8 mouse cellular contexts compared by ENCODE assay signal in the genomic region with DNA sequence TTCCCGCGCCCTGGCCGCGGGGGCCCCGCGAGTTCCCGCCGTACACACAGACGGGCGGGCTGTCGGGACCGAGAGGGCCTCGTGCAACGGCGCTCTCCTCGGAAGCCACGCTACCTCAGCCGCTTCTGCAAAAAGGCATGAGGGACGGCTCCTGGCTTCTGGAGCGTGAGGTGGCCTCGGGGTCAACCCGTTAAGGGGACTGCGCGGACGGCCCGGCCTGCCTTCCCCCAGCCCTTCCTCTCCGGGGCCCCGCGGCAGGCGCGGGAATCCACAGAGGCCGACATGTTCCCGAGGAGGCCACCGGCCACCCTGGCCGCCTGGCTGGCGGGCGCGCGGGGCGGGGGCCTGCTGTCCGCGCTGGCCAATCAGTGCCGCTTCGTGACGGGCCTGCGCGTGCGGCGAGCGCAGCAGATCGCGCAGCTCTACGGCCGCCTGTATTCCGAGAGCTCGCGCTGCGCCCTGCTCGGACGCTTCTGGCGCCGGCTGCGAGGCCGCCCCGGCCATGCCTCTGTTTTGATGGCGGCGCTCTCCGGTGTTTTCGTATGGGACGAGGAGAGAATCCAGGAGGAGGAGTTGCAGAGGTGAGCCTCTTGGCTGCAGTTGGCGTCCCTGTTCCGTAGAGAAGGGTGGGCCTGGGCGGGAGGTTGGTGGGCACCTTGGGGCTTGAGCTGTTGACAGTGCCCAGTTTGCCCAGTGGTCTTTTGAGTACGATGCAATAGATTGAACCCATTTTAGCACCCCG. TPM values are rescaled to one million over a fixed set of nuclear protein-coding genes. Genes with fewer than 3 reads are reported as not detected.
DNase-seq lines count a peak whose midpoint lies in the region; ATAC-seq and TF ChIP-seq lines count a peak whose summit lies in the region.

No protein-coding gene starts in this region.

- peak overlapping the region; percentile 79 to 96 for H3K4me3 ChIP-seq in MEL (ENCODE audit: control insufficient read depth in 1 of 2, insufficient read depth in 1 of 2, low read depth in 2 of 2, low read length in 2 of 2)
- peak overlapping the region; percentile 94 for H3K4me3 ChIP-seq in hindbrain, embryonic 11.5 days (ENCODE audit: low read depth, low read length)
- H3K4me3 ChIP-seq in lung, embryonic 16.5 days (ENCODE audit: low read length): peak overlapping the region; percentile 100

- H3K9me3 ChIP-seq in MEL (replicated peaks; ENCODE audit: insufficient read depth, low read length): no peaks in the 10 kb centered on the region
- no peaks in the 10 kb centered on the region for H3K9me3 ChIP-seq in hindbrain, embryonic 11.5 days (ENCODE audit: control insufficient read depth, low read length)
- H3K9me3 ChIP-seq in lung, embryonic 16.5 days (ENCODE audit: control insufficient read depth, low read length): no peaks in the 10 kb centered on the region

- H3K27me3 ChIP-seq in MEL (ENCODE audit: control insufficient read depth in 1 of 2, insufficient read depth in 2 of 2, low read length in 2 of 2): no peaks in the 10 kb centered on the region
- no peaks in the 10 kb centered on the region for H3K27me3 ChIP-seq in hindbrain, embryonic 11.5 days (ENCODE audit: control insufficient read depth, insufficient read depth, low read length)
- H3K27me3 ChIP-seq in lung, embryonic 16.5 days (ENCODE audit: control insufficient read depth, insufficient read depth, low read depth, low read length): no peaks in the 10 kb centered on the region

- H3K36me3 ChIP-seq in MEL (ENCODE audit: control insufficient read depth in 1 of 2, insufficient read depth in 2 of 2, low read length in 2 of 2): peaks cover 0 to 12% of the 10 kb centered on the region in 2 experiments; a peak in 2 of 4 replicates
- no peaks in the 10 kb centered on the region for H3K36me3 ChIP-seq in hindbrain, embryonic 11.5 days (ENCODE audit: control insufficient read depth, insufficient read depth, low read length)
- H3K36me3 ChIP-seq in lung, embryonic 16.5 days (ENCODE audit: control insufficient read depth, insufficient read depth, low read length): no peaks in the 10 kb centered on the region

- peaks cover 42% of the 10 kb centered on the region for H3K79me2 ChIP-seq in MEL (ENCODE audit: control insufficient read depth, insufficient read depth, low read length, poor library complexity)

- DNase-seq in MEL (ENCODE audit: low read depth, low spot score): peak; percentile 91
- DNase-seq in cerebellum, adult 9-10 months: peak; percentile 84
- DNase-seq in frontal cortex, adult 2 months (ENCODE audit: extremely low spot score in 1 of 2, low spot score in 1 of 2): peak; percentile 56 to 83
- DNase-seq in hindbrain, embryonic 11.5 days (ENCODE audit: low spot score): peak; percentile 88
- DNase-seq in layer of hippocampus, adult 9-11 months: peak; percentile 85
- peak; percentile 72 for DNase-seq in ovary, postnatal 10 days (ENCODE audit: low spot score)
- peak; percentile 42 to 49 for DNase-seq in thymus, postnatal 10 days (ENCODE audit: low spot score in 2 of 2)

- H3K4me1 ChIP-seq in MEL (ENCODE audit: control insufficient read depth in 1 of 2, insufficient read depth in 2 of 2, low read length in 2 of 2): peaks cover 0 to 7% of the 10 kb centered on the region in 2 experiments; a peak in 3 of 4 replicates
- H3K4me1 ChIP-seq in hindbrain, embryonic 11.5 days (replicated peaks; ENCODE audit: control insufficient read depth, insufficient read depth, low read length): no peaks in the 10 kb centered on the region
- peaks cover 4% of the 10 kb centered on the region for H3K4me1 ChIP-seq in lung, embryonic 16.5 days (replicated peaks; ENCODE audit: control insufficient read depth, insufficient read depth, low read length)

- peak overlapping the region; percentile 40 for H3K27ac ChIP-seq in MEL (ENCODE audit: control insufficient read depth, low read depth, low read length)
- H3K27ac ChIP-seq in hindbrain, embryonic 11.5 days (ENCODE audit: low read depth, low read length): peak overlapping the region; percentile 89
- peak overlapping the region; percentile 97 for H3K27ac ChIP-seq in lung, embryonic 16.5 days (ENCODE audit: low read length)

- TF ChIP-seq CTCF in MEL (IDR thresholded peaks at IDR 0.05 in 2 of 3, conservative IDR thresholded peaks at IDR 0.05 in 1 of 3; ENCODE audit: control insufficient read depth in 1 of 3, insufficient read depth in 1 of 3, low read depth in 2 of 3, low read length in 3 of 3, poor library complexity in 1 of 3, severe bottlenecking in 1 of 3): no peak

- WGBS in hindbrain, embryonic 11.5 days: under 1% methylated on average over 73 of the region's 75 CpGs
- WGBS in lung, embryonic 16.5 days: under 1% methylated on average over 75 of the region's 75 CpGs

- TF ChIP-seq RAD21 in MEL (IDR thresholded peaks at IDR 0.05; ENCODE audit: low read depth, low read length): no peak

- no peak for TF ChIP-seq EP300 in MEL (IDR thresholded peaks at IDR 0.05; ENCODE audit: low read depth in 1 of 2, low read length in 2 of 2)

- TF ChIP-seq POLR2A in MEL (IDR thresholded peaks at IDR 0.05; ENCODE audit: control insufficient read depth in 1 of 2, insufficient read depth in 1 of 2, low read depth in 1 of 2, low read length in 2 of 2, poor library complexity in 1 of 2): peak; percentile 75 to 97

- peak overlapping the region; percentile 76 for H3K9ac ChIP-seq in MEL (ENCODE audit: control insufficient read depth, low read depth, low read length, poor library complexity, severe bottlenecking)
- peak overlapping the region; percentile 90 for H3K9ac ChIP-seq in hindbrain, embryonic 11.5 days (ENCODE audit: low read depth, low read length)
- H3K9ac ChIP-seq in lung, embryonic 16.5 days (ENCODE audit: low read length): peak overlapping the region; percentile 95

- peak; percentile 97 for ATAC-seq in hindbrain, embryonic 11.5 days (ENCODE audit: low FRiP score)
- peak; percentile 96 for ATAC-seq in lung, embryonic 16.5 days (ENCODE audit: low read depth)

- peak overlapping the region; percentile 82 for H3K4me2 ChIP-seq in hindbrain, embryonic 11.5 days (replicated peaks; ENCODE audit: low read depth, low read length)
- peak overlapping the region; percentile 79 for H3K4me2 ChIP-seq in lung, embryonic 16.5 days (ENCODE audit: low read depth, low read length)

TF ChIP-seq in MEL, 35 proteins besides CTCF, POLR2A, EP300 and RAD21:
- peak; percentile 50; the same call in 1 of the 2 replicates for TF ChIP-seq MAX (IDR thresholded peaks at IDR 0.05; ENCODE audit: low read length)
- TF ChIP-seq UBTF (IDR thresholded peaks at IDR 0.05; ENCODE audit: borderline replicate concordance, insufficient read depth, low read depth, low read length): 0 out of 2 replicates have a peak, but pooled peaks have one; percentile 32
- TF ChIP-seq HCFC1 (IDR thresholded peaks at IDR 0.05; ENCODE audit: low read depth, low read length): 0 out of 2 replicates have a peak, but pooled peaks have one; percentile 0
- 0 out of 2 replicates have a peak, but pooled peaks have one; percentile 55 for TF ChIP-seq POLR2AphosphoS2 (IDR thresholded peaks at IDR 0.05; ENCODE audit: low read length)
- no peak for TF ChIP-seq MYC (IDR thresholded peaks at IDR 0.05; ENCODE audit: low read depth, low read length)
- peak; percentile 11; the same call in 1 of the 2 replicates for TF ChIP-seq ETS1 (IDR thresholded peaks at IDR 0.05; ENCODE audit: low read depth, low read length)
- TF ChIP-seq USF2 (IDR thresholded peaks at IDR 0.05; ENCODE audit: borderline replicate concordance in 1 of 2, insufficient read depth in 1 of 2, low read depth in 1 of 2, low read length in 2 of 2): no peak
- TF ChIP-seq TBP (IDR thresholded peaks at IDR 0.05; ENCODE audit: low read depth, low read length): 0 out of 2 replicates have a peak, but pooled peaks have one; percentile 11
- TF ChIP-seq ZMIZ1 (IDR thresholded peaks at IDR 0.05; ENCODE audit: low read depth, low read length): peak; percentile 71
- TF ChIP-seq NELFE (IDR thresholded peaks at IDR 0.05; ENCODE audit: low read depth, low read length): peak; percentile 29; the same call in 1 of the 2 replicates
- TF ChIP-seq NRF1 (IDR thresholded peaks at IDR 0.05; ENCODE audit: insufficient read depth, low read depth, low read length, poor library complexity, severe bottlenecking): peak; percentile 82

RNA-seq across cellular contexts. Expression of a gene that starts 0.5 kb away (rescaled TPM):
- total RNA-seq in MEL (2012; rRNA removed): 87.9 and 88.0 TPM in 2 replicates
- 100 to 1,000 TPM in 1 of 2 experiments, 10 to 100 TPM in 1; 87.7 to 134 TPM for polyA plus RNA-seq in MEL (2012; ENCODE audit: insufficient read depth in 1 of 2, insufficient read length in 2 of 2, low read depth in 1 of 2, low replicate concordance in 2 of 2, missing spikeins in 1 of 2)
- 89.9 and 98.4 TPM in 2 replicates for polyA plus RNA-seq in frontal cortex, adult 2 months (2012; rRNA removed)
- polyA plus RNA-seq in hindbrain, embryonic 11.5 days (2014; fragmentation: Nextera tagmentation; extraction: Ambion mirVana): 79.5 and 79.9 TPM in 2 replicates
- 56.8 and 57.3 TPM in 2 replicates for polyA plus RNA-seq in lung, embryonic 16.5 days (2015; fragmentation: Nextera tagmentation; extraction: Ambion mirVana)

RNA-seq across cellular contexts. Expression of a gene that starts 22.8 kb away (rescaled TPM):
- 8.3 and 10.3 TPM in 2 replicates for total RNA-seq in MEL (2012; rRNA removed)
- polyA plus RNA-seq in MEL (2012; ENCODE audit: insufficient read depth in 1 of 2, insufficient read length in 2 of 2, low read depth in 1 of 2, low replicate concordance in 2 of 2, missing spikeins in 1 of 2): 10 to 100 TPM in 1 of 2 experiments, not detected in 1; 16.6 TPM
- polyA plus RNA-seq in frontal cortex, adult 2 months (2012; rRNA removed): 58.6 and 66.5 TPM in 2 replicates
- 21.7 and 26.2 TPM in 2 replicates for polyA plus RNA-seq in hindbrain, embryonic 11.5 days (2014; fragmentation: Nextera tagmentation; extraction: Ambion mirVana)
- polyA plus RNA-seq in lung, embryonic 16.5 days (2015; fragmentation: Nextera tagmentation; extraction: Ambion mirVana): 26.5 and 26.6 TPM in 2 replicates

RNA-seq across cellular contexts. Expression of a gene that starts 22.9 kb away (rescaled TPM):
- total RNA-seq in MEL (2012; rRNA removed): 77.8 and 86.3 TPM in 2 replicates
- polyA plus RNA-seq in MEL (2012; ENCODE audit: insufficient read depth in 1 of 2, insufficient read length in 2 of 2, low read depth in 1 of 2, low replicate concordance in 2 of 2, missing spikeins in 1 of 2): 10 to 100 TPM in 1 of 2 experiments, not detected in 1; 83.8 TPM
- polyA plus RNA-seq in frontal cortex, adult 2 months (2012; rRNA removed): 74.1 and 75.3 TPM in 2 replicates
- polyA plus RNA-seq in hindbrain, embryonic 11.5 days (2014; fragmentation: Nextera tagmentation; extraction: Ambion mirVana): 57.9 and 63.5 TPM in 2 replicates
- polyA plus RNA-seq in lung, embryonic 16.5 days (2015; fragmentation: Nextera tagmentation; extraction: Ambion mirVana): 69.9 and 75.9 TPM in 2 replicates

Comparison
In these comparisons a context has a peak if more than half of its experiments do, and no peak if none do; other contexts are left out.
1. Peak in every context shown above with its lines: DNase-seq, ATAC-seq, H3K4me3 ChIP-seq and H3K27ac ChIP-seq.
2. H3K27ac ChIP-seq: peak in every context shown above with its lines; median percentile 97 in lung, embryonic 16.5 days; 89 in hindbrain, embryonic 11.5 days; 40 in MEL.